Mouse (Mus musculus) cortical plate, adult 2 months (tissue): ENCODE results near the gene H2al1d.

Experiments used
- CTCF ChIP-seq: fragments of 200-500 bp; IDR thresholded peaks from 2 replicates; pipeline ENCODE4 v1.5.1; 2011; ENCODE audit warnings: mild to moderate bottlenecking, control low read depth, low read length; ENCODE audit not compliant: insufficient read depth; ENCODE audit errors: extremely low read depth
- POLR2A ChIP-seq: fragments of 200-500 bp; IDR thresholded peaks from 2 replicates; pipeline ENCODE4 v1.6.1; 2011; ENCODE audit warnings: mild to moderate bottlenecking, low read length, control low read depth; ENCODE audit not compliant: insufficient read depth; ENCODE audit errors: extremely low read depth

DNA sequence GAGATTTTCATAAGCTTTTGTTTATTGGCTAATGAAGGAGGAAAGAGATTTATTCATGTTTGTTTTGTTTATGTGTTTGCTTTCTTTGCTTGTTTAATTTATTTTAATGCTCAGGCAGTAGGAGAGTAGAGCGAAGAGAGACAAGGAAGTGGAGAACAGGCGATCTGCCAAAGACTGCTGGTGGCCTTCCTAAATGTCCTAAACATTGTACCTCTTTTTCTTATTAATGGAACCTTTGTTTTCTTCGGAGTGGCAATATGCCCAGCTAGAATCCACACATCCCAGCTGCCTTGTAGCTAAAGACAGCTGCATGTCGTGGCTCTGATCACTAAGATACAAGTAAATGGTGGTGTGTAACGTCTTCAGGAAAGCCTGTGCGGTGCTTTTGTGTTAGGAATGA is 31.5 kb upstream of the H2al1d start:
- TF ChIP-seq CTCF (no peak), POLR2A (no peak)
